Mouse (Mus musculus): ENCODE results near the gene Cdcp1. TPM values are rescaled to one million over a fixed set of nuclear protein-coding genes. Genes with fewer than 3 reads are reported as not detected.

Cdcp1 gene
- total RNA-seq, 2 experiments from 2014 or later = 0.08 TPM; not detected in 1

- no peak for TF ChIP-seq CTCF (conservative IDR thresholded peaks at IDR 0.05)
- no peak for DNase-seq (ENCODE audit: low spot score in 2 of 2)
- no peak overlapping the region for H3K4me3 ChIP-seq
- H3K27ac ChIP-seq = no peak overlapping the region
Measured at GRCm38 (mm10) chr9:123127663-123128062, 88.2 kb downstream of the Cdcp1 start.

GRCm38 (mm10) chr9:123124413-123124981, 91.3 kb downstream of the Cdcp1 start:
- H3K27ac ChIP-seq = no peak overlapping the region
- H3K4me3 ChIP-seq = no peak overlapping the region
- TF ChIP-seq CTCF (conservative IDR thresholded peaks at IDR 0.05) = no peak
- DNase-seq (ENCODE audit: low spot score in 2 of 2) = no peak

GRCm38 (mm10) chr9:123123571-123124412, 92.0 kb downstream of the Cdcp1 start:
- no peak for DNase-seq (ENCODE audit: low spot score in 2 of 2)
- TF ChIP-seq CTCF (conservative IDR thresholded peaks at IDR 0.05) = peak; percentile 94
- no peak overlapping the region for H3K4me3 ChIP-seq

DNA sequence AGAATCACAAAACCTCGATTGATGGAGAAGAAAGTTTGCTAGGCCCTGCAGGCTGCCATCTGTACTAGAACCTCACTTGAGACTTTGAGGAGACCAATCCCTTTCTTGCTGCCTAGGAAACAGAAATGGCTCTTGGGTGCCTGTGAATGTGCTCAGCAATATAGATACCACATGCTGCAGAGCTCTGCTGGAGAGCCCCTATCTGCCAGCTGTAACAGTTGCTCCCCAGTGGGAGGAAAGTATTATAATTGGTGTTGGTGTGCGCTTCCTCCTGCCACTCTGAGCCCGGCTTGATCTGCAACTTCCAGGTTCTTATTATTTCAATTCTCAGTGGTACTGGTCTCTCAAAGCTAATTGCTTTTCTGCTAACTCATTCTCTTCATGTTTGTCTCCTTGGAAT, 92.8 kb downstream of the Cdcp1 start:
- Histone ChIP-seq H3K4me3 (no peak overlapping the region), H3K27ac (no peak overlapping the region; the same call in 1 of the 2 replicates)
- peak in 1 of 2 experiments; percentile 13 for DNase-seq (ENCODE audit: low spot score in 2 of 2)
- no peak for TF ChIP-seq CTCF (conservative IDR thresholded peaks at IDR 0.05)

More at GRCm38 (mm10) chr9:123123571-123124412, 92.0 kb downstream of the Cdcp1 start:
- H3K27ac ChIP-seq = no peak overlapping the region; the same call in 1 of the 2 replicates

Other genes with a start within 250 kb of the Cdcp1 start
- gene Tmem42, start 194.7 kb downstream of the Cdcp1 start, total RNA-seq (2021) = 10 to 100 TPM; 24.1 to 25.1 TPM
- gene Tgm4, start 181.3 kb downstream of the Cdcp1 start, total RNA-seq (2021) = 1 to 10 TPM; 2.9 to 3.7 TPM
- gene Zdhhc3, start 102.8 kb downstream of the Cdcp1 start, total RNA-seq (2021) = 10 to 100 TPM; 57.5 to 61.9 TPM
- 10 to 100 TPM; 40.1 to 40.9 TPM for gene Exosc7, start 102.8 kb downstream of the Cdcp1 start, total RNA-seq (2021)
- 1 to 10 TPM; 2.2 to 4.3 TPM for gene Clec3b, start 65.1 kb downstream of the Cdcp1 start, total RNA-seq (2021)
- 10 to 100 TPM; 35.2 to 37.9 TPM for gene Tmem158, start 44.7 kb upstream of the Cdcp1 start, total RNA-seq (2021)
- 100 to 1,000 TPM in 1 of 2 experiments, 10 to 100 TPM in 1; 74.0 to 101 TPM for gene Lars2, start 150.9 kb upstream of the Cdcp1 start, total RNA-seq (2021)